Mouse (Mus musculus): ENCODE results near the gene Rab3il1.

Rab3il1 gene

DNA sequence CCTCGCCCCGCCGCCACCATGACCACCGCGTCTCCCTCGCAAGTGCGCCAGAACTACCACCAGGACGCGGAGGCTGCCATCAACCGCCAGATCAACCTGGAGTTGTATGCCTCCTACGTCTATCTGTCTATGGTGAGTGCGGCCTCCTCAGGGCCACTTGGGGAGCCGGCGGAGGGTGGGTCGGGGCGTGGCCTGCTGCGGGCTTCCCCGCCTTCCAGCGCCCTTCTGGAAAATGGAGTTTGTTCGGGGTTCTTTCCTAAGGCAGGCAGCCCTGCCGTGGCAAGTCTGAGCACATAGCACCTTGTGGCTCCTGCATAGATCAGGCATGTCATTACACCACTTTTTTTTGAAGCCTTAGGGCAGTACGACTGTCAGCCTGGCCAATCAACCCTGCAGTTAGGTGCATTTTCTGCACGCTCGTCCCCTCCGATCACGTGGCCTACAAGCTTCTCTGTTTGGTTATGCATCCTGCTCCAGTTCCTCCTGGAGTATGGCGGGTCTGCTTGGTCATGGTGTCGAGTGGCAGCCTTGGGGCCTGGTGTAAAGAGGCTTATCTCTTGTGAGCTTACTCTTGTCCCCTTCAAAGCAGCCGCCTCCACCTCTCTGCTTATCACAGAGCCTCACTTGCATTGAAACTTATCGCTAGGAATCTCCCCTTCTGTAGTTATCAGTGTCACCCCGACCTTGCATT, 18.5 kb upstream of the Rab3il1 start:
- DNase-seq, result peak; percentile 72 to 84

DNA sequence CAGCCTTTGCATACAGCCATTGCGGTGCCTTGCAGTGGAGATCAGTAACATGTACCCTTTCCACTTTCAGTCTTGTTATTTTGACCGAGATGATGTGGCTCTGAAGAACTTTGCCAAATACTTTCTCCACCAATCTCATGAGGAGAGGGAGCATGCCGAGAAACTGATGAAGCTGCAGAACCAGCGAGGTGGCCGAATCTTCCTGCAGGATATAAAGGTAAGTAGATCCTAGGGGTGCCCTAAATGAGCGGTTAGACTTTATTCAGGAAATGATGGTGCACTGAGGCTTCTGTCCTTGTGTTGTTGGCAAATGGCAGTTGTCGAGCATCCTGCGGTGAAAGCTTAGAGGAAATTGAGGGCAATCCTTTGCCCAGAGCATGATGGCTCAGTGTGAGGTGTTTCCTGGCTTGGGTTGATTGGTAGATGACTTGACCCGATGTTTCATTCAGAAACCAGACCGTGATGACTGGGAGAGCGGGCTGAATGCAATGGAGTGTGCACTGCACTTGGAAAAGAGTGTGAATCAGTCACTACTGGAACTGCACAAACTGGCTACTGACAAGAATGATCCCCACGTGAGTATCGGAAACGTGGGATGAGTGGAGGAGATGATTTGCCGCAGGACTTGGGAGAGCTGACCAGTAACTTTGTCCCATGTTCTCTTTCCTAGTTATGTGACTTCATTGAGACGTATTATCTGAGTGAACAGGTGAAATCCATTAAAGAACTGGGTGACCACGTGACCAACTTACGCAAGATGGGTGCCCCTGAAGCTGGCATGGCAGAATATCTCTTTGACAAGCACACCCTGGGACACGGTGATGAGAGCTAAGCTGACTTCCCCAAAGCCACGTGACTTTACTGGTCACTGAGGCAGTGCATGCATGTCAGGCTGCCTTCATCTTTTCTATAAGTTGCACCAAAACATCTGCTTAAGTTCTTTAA, 17.1 kb upstream of the Rab3il1 start:
- DNase-seq, result no peak

DNA sequence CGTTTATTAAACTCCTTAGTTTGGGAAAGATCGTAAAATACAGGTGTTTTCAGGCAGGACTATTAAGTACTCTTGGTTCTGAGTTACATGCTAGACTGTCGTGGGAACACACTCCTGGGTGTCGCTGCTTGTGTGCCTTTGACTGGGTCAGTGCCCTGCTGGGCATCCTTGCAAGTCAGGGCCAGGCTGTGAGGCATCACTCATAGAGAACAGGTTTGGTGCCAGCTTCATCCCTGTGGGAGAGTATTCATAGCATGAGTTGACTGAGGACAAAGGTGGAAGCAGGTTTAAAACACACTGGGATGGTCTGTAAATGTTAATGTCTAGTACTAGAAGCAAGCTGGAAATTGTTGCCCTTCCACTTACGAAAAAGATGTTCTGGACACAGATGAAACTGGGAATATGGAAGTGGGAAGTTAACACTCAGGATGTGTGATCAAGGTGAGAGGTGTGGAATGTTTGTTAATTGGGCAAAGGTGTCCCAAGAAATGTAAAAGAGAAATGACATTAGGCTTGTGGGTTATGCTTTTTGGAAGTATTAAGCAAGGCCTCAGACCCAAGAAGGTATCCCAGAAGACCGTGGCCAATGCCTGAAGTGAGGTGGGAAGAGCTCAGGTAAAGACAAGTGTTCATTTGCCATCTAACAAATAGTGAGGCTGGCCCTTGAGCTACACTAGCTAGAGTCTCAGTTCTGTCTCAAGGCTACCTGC, 16.1 kb upstream of the Rab3il1 start:
- DNase-seq, result no peak

DNA sequence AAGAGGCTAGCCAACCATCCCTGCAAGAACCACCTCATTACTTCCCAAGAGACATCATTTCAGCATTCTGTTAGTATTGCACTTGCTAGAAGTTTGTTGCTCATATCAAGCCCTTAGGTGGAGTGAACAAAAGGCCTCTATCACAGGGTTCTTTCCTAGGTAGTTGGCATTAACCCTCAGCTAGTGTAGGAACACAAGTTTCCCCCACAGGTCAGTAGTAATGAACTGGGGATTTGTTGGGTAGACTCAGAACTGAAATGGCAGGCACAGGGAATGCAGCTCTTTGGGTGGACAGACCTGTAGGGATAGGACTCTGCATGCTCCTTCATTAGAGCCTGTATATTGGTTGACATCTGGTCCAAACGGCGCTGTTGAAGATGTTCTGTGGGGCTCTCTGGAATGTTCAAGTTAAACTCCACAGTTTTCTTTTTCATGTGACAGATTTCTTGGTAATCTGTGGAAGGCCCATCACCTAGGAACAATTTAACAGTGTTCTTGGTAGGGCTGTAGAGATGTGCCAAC, 15.5 kb upstream of the Rab3il1 start:
- DNase-seq, result no peak

DNA sequence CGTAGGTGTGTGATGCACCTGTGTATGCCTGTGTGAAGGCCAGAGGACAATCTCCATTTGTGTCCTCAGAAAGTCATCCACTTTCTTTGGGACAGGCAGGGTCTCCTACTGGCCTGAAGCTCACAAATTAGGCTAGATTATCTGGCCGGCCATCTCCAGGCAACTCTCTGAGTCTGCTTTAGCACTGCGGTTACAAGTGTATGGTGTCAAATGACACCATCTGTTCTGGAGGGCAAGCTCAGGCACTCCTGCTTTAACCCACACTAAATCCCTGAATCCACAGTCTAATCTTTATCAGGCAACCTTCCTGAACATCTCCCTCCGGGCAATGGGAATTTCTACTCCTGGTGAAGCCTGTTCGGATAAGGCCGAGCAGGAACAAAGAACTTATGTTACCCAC, 14.3 kb upstream of the Rab3il1 start:
- no peak for DNase-seq

DNA sequence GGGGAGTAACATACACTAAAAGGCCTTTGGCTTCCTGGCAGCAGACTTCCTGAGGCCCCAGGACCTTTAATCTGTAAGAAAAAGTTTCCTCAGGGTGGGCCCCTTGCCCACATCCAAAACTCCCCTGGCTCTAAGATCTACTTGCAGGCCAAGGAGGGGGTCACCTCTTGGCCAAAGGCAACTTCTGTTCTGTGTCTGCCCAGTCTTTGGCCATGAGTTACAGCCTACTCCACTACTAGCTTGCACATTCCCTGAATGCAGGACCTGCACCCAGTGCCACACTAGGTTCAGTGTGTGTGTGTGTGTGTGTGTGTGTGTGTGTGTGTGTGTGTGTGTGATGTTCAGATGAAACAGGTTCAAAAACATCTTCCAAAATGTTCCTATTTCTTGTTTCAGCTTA, 13.9 kb upstream of the Rab3il1 start:
- no peak for DNase-seq

DNA sequence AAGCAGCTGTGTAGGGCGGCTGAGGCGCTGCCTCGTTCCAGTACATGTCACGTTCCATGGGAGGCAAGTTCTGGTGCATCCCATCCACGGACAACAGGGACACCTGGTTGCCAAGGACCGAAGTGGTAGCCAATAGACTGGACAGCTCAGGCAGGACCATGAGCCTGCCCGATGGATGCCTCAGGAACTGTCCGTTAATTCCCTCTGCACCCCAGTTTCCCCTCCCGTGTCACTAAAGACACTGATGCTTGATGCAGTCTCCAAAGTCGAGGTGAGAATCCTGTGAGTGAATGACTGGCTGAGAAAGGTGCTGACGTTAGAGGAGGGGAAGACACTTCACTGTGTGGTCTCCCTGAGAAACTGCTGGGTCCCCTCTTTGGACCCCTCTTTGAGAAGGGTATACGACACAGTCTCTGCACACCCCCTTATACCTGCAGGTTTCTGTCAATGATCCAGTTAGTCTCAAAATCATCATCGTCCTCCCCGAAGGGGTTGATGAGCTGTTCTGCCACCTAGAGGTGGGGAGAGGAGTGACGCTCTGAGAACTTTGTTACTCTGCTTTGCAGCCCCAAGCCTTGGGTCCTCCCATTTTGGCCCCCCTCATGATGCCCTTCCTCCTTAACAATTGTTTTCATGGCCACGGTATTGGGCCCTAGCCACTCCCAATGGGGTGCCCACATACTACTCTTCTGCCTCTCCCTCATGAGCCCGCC, 12.1 kb upstream of the Rab3il1 start:
- DNase-seq, result peak in 1 of 2 experiments; percentile 45

DNA sequence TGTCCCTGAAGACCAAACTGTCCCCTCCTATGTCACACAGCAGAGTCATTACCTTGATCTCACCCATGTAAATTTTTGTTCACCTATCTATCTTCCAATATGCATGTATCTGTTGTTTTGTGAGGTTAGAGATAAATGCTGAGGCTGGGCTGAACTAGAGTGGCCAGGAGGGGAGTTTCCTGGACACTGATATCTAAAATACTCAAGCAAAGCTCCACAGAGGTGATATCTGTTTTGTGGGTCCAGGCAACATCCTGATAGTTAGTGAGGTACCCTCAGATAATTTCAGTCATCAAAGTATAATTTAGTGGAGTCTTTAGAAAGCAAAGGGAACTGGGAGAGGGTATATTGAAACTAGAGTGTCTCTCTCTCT, 11.6 kb upstream of the Rab3il1 start:
- no peak for DNase-seq

DNA sequence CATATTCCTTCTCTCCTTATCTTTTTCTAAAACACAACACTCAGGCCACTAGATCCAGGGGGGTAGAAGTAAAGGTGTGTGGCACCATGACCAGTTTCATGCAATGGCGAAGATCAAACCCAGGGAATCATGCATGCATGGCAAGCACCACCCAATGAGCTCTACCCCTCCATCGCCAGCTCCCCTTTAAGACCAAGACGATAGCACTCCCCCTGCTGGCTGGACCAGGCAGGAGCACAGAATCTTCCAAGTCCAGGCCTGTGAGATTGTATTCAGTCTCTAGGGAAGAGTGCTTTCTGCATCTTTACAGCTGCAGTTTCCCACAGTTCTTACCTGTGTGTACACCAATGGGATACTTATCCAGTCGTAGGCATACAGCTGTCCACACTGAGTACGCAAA, 10.2 kb upstream of the Rab3il1 start:
- DNase-seq, result peak; percentile 82 to 92

DNA sequence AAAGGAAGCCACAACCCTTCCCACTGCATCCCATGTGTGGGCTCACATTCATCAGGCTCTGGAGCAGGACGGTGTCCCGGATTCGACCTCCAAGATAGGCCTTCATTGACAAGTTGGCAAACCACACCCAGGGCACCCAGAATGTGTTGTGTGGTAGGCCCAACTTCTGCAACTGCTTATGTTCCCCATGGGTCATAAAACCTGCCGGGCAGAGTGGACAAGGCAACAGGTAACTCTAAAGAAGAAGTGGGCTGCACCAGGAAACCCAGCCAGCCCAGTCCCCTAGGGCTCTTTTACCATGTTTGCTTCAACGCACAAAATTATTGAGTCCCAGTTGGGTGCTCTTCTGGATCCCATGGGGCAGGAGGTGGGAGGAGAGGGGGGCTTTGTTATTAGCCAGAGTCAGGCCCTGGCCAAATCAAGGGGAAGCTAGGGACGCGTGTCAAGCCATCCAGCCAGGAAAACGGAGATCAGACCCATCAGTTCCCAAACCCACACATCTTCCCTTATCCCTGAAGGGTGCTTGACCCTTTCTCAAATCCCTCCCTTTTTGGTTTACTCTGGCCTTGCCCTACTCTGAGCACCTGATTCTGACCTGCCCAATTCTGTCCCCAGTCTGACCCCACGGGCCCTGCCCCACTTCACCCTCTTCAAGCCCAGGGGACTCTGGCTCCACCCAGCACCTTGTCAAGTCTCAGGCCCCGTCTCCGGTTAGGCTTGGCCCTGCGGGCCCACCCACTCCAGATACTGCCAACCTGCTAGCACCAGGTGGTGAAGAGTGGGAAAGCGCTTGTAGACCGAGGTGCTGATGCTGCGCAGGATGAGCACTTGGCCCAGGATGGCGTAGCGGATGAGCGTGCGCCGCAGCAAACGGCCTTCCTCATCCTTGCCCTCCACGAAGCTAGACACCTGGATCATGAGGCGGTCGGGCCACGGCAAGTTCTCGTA, 9.2 kb upstream of the Rab3il1 start:
- no peak for DNase-seq

DNA sequence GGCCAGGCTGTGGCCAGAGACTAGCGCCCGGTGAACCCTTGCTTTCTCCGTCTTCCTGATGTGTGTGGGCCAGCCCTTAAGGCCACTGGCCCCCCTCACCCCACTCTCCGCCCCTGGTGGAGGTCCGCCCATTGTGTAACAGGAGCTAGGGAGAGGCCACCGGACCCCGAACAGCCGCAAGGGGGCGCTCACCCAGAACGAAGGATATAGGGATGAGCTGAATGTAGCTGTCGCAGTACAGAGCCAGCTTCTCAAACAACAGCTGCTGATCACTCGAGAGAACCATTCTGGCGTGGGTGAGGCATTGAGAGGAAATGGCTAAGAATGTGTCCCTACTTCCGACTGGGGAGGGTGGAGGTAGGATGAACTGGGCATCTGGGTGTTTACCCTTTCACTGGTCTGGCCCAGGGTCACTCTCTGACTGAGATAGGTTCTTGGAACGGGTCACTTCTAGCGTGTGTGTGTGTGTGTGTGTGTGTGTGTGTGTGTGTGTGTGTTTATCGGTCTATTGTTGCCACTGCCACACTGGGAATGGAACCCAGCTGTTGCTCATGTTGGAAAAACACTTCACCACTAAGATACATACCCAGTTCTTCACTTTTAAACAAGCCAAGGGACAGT, 8.3 kb upstream of the Rab3il1 start:
- DNase-seq, result peak; percentile 90 to 95

DNA sequence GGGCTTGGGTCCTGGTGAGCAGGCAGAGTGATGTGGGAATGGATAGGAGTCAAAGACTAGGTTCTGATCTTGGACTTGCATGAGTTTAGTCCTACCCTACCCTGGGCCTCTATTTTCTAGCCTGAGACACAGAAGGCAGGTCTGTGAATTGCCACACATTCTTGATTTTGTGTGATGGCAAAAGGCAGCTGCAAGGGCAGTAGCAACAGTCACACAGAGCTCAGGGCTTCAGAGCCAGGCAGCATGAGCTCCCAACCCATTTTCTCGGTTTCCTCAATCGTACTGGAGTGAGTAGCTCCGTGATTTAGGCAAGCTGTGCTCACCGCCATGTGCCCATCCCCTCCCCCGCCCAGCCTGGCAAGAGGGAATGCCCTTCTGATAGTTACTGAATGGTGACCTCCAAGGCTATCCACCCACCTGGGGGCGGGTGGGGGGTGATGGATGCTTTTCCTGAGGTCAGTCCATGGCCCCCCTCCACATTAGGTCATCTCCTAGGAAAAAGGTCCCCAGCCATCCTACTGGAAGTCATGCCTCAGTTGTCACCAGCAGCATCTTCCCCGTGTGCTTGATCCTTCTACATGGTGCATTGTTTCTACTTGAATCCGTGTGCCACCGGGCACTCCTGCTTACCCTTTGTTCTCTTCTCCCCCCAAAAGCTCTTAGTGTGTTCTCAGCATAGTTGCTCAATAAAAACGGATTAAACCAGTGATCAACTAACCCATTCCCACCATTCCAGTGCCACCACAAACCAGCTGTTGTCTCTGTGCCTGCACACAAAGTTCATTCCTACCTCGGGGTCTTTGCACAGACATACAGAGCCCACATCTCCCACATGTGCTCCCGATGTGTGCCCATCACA, 4.0 kb upstream of the Rab3il1 start:
- no peak for DNase-seq

DNA sequence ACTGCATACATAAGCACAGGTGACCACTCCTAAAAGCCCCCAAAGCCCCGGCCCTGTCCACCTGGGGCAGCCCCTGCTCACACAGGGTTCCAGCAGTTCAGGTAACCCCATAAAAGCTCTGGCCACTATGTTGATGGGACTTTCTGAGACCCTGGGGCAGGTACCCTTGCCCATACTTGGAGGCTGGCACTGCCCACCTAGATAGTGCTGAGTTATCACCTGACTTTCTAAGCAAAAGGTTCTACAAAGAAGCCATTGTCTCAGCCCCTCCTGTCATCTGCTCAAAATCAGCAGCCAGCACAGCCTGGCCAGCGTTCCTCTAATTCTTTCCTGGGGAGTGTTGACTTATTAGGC, 3.4 kb upstream of the Rab3il1 start:
- DNase-seq, result no peak

DNA sequence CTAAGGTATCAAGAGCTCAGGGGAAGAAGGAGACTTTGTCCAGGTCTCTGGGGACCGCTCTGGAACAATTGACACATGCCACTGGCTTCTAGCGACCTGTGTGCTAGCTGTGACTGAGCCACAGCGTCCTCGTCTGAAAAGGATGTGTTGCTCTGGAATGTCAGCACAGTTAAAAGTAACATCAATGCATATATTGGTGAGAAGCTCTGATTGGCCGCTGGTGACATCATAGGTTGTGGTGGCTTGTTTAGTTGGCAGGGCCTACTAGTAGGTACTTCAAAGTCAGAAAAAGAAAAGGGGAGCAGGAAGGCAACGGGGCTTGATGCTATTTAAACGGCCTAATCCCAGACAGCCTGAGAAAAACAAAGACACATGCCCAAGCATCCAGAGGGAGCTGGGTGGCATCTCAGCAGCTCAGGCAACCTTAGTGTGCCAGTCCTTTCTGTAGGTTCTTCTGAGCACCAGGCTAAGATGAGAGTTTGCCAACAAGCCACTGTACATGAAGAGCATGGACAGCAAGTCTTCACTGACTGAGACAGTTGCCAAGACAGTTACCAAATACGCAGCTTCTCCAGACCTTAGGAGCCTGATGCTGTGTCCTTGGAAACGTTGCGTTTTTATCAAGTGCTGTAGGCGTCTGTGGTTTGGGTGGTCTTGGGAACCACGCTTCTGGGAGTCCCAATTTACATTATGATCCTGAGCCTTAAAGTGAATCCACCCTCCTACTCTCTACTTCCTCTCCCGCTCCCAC, 2.6 kb upstream of the Rab3il1 start:
- DNase-seq, result no peak

DNA sequence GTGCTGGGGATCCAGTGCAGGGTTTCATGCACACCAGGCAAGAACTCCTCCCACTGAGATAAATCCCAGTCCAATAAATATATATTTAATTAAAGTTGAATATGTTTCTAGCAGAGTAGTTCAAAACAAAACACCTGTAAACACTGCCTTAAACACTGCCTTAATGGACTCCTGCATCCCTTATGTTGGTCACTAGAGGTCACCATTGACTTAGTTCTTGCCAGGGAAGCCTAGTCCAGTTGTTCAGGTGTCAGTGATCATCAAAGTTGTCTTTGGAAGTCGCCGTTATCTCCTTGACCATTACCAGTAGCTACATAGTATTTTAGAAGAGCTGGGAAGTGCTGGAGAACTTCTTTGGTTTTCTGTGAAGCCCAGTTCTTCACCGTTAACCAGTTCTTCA, 1.1 kb upstream of the Rab3il1 start:
- peak in 1 of 2 experiments; percentile 61 for DNase-seq

DNA sequence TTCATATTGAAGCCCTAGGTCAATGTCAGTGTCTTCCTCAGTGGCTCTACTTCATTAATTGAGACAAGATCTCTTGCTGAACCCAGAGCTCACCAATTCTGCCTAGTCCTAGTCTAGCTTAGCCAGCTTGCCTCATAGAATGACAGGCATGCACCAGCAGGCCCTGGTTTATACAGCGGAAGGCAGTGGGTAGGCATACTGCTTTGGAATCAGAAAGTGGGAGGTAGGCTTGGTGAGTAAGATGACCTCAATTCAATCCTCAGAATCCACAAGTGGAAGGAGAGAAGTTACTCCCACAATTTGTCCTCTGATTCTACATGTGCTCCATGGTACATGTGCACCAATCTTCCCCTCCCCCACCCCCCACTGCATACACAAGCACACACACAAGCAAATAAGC, 2.2 kb downstream of the Rab3il1 start:
- no peak for DNase-seq

DNA sequence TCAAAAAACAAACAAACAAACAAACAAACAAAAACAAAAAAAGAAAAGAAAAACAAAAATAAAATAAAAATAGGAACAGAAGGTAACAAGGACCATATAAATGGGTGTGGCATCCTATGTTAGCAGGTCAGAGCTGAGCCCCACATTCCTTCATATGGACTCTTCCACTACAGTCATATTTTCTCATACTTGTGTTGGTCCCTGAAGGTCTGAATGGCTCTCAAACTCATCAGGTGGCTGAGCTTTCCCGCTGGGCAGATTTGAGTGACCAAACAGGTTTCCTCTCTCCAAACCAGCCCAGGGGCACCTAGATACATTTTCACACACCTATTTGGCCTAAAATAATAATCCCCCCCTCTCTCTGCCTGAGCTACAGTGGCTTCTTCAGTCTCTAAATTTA, 9.9 kb downstream of the Rab3il1 start:
- DNase-seq, result no peak

DNA sequence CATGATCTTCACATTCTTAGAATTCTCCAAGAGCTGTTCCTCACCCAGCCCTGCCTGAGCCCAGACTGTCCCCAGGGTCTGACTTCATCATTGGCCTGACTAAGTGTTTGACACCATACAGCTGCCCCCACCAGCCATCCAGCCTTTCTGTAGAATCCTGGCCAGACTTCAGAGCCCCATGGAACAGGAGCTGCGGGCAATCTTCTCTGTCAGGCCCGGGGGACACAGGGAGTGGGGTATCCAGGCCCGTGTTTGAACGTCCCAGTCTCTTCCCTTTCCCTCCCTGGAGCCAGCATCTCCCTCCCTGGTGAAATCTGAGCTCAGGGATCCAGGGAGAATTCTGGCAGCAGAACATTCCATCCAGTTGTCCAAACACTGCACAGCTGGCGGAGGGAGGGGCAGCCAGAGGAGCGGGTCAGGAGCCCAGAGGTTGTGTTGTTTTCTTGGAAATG, 11.4 kb downstream of the Rab3il1 start:
- peak in 1 of 2 experiments; percentile 56 for DNase-seq

DNA sequence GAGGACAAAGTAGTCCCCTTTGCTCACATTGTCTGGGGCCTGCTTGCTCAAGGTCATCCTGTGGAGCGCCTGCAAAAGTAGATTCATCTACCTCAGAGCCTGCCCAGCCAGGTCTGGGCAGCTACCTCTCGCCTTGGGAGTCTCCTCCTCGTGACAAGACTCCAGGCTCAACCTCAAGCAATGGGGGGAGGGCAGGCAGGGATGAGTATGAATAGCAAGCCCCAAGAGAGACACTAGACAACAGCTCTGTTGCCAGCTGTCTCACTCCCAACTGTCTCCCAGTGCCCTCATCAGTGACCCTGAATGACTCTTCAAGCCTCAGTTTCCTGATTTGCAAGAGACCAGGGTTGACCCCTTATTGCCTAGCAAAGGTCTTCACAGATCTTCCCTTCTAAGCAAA, 11.9 kb downstream of the Rab3il1 start:
- DNase-seq, result no peak

Measured in kidney, postnatal 36 days (tissue).